Mouse (Mus musculus): ENCODE results near the gene Cux2.

GRCm38 (mm10) chr5:121854768-121855167 lies 195.1 kb downstream of the Cux2 start:
- no peak for TF ChIP-seq CTCF (IDR thresholded peaks at IDR 0.05; ENCODE audit: low read depth, low read length)
- TF ChIP-seq GATA2 (IDR thresholded peaks at IDR 0.05; ENCODE audit: borderline replicate concordance, low read depth, low read length) = no peak

Measured in G1E (cell line).